Mouse (Mus musculus) lung, embryonic 14.5 days (tissue): ENCODE measurements around the gene Pcgf6. TPM values are rescaled to one million over a fixed set of nuclear protein-coding genes. Genes with fewer than 3 reads are reported as not detected.

ENCODE experiments used
- ATAC-seq: fragments of 200-750 bp; cut with Nextera tagmentation; 2 replicates; pipeline ENCODE4 v1.8.0; 2017; ENCODE audit warnings: mild to moderate bottlenecking, moderate TSS enrichment, moderate library complexity; ENCODE audit not compliant: insufficient read depth
- DNase-seq: peaks from one replicate; pipeline ENCODE4 v3.0.0-alpha.2; 2015
- H3K27ac ChIP-seq: fragments of 300-500 bp; sonication (generic); 2 replicates; pipeline ENCODE4 v1.5.1; 2014; ENCODE audit warnings: low read depth, mild to moderate bottlenecking, moderate library complexity
- H3K27me3 ChIP-seq: fragments of 300-500 bp; sonication (generic); 2 replicates; pipeline ENCODE4 v1.6.1; 2014; ENCODE audit warnings: low read length, control low read depth; ENCODE audit not compliant: insufficient read depth
- H3K36me3 ChIP-seq: fragments of 300-500 bp; sonication (generic); 2 replicates; pipeline ENCODE4 v1.6.1; 2014; ENCODE audit warnings: control low read depth; ENCODE audit not compliant: insufficient read depth
- H3K4me1 ChIP-seq: fragments of 300-500 bp; sonication (generic); 2 replicates; pipeline ENCODE4 v1.6.1; 2014; ENCODE audit warnings: antibody characterized with exemption, control low read depth; ENCODE audit not compliant: insufficient read depth
- H3K4me2 ChIP-seq: fragments of 300-500 bp; sonication (generic); 2 replicates; pipeline ENCODE4 v1.6.1; 2014; ENCODE audit warnings: mild to moderate bottlenecking
- H3K4me3 ChIP-seq: fragments of 300-500 bp; sonication (generic); 2 replicates; pipeline ENCODE4 v1.5.1; 2014; ENCODE audit warnings: low read depth, low read length
- H3K9ac ChIP-seq: fragments of 300-500 bp; sonication (generic); 2 replicates; pipeline ENCODE4 v1.6.1; 2014
- H3K9me3 ChIP-seq: fragments of 300-500 bp; sonication (generic); 2 replicates; pipeline ENCODE4 v1.6.1; 2016; ENCODE audit warnings: low read depth, low read length, control low read depth
- CTCF ChIP-seq: IDR thresholded peaks from 2 replicates; pipeline ENCODE4 v1.5.1; 2016; ENCODE audit warnings: antibody characterized with exemption, low read depth
- WGBS: fragments of 180-500 bp; shearing (Covaris S2); extraction: QIAGEN DNeasy Blood & Tissue Kit; methylation state at CpG from one replicate; pipeline ENCODE4 v1.1.7; 2014; 5-methylcytosine and 5-hydroxymethylcytosine counted together
- polyA plus RNA-seq: library from polyadenylated mRNA; unstranded; fragments of >200 nt; fragmentation: Nextera tagmentation; extraction: Ambion mirVana; gene quantifications from 2 replicates; pipeline ENCODE4 v1.2.1, GENCODE M21; 2014

Gene Pcgf6
- polyA plus RNA-seq, 1 experiment from 2014 or later: 26.7 TPM

DNA sequence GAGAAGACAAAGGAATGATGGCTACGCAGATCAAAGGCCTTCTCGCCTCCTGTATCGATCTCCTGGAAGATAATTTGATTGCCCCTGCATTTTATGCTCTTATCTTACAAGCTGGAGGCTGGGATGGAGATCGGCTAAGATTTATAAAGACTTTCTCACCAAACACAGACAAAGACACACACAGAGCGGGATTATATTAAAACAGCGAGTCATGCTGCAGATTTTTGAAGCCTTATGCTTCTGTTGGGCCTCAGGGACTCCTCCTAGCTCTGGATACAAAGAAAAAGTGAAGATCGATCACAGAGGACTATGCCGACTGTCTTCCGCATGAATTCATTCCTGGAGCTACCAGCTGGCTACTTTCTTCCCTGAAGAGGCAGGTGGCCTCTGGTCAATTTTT, 20.9 kb downstream of the Pcgf6 start:
- Histone ChIP-seq H3K4me1 (peaks cover 4% of the 10 kb centered on the region; the same call in 1 of the 2 replicates), H3K36me3 (peaks cover 10% of the 10 kb centered on the region), H3K27ac (no peak overlapping the region), H3K4me2 (no peak overlapping the region), H3K9ac (no peak overlapping the region), H3K9me3 (no peaks in the 10 kb centered on the region), H3K27me3 (no peaks in the 10 kb centered on the region), H3K4me3 (no peak overlapping the region)
- DNase-seq (no peak), ATAC-seq (no peak)
- WGBS: 77% methylated on average over 9 of the region's 9 CpGs
- no peak for TF ChIP-seq CTCF

GRCm38 (mm10) chr19:47026513-47026912, 24.2 kb downstream of the Pcgf6 start:
- no peak for ATAC-seq
- H3K27ac ChIP-seq: no peak overlapping the region
- no peaks in the 10 kb centered on the region for H3K36me3 ChIP-seq
- no peak for DNase-seq
- 88% methylated on average over 4 of the region's 4 CpGs for WGBS
- H3K4me1 ChIP-seq: peaks cover 7% of the 10 kb centered on the region; the same call in 1 of the 2 replicates
- no peak overlapping the region for H3K4me2 ChIP-seq
- no peak for TF ChIP-seq CTCF
- H3K9me3 ChIP-seq: no peaks in the 10 kb centered on the region
- no peak overlapping the region for H3K4me3 ChIP-seq
- H3K9ac ChIP-seq: no peak overlapping the region
- H3K27me3 ChIP-seq: no peaks in the 10 kb centered on the region

GRCm38 (mm10) chr19:47024954-47025353, 25.8 kb downstream of the Pcgf6 start:
- Histone ChIP-seq H3K27ac (no peak overlapping the region), H3K36me3 (no peaks in the 10 kb centered on the region), H3K4me2 (no peak overlapping the region), H3K9me3 (no peaks in the 10 kb centered on the region), H3K4me3 (no peak overlapping the region), H3K4me1 (peaks cover 7% of the 10 kb centered on the region; the same call in 1 of the 2 replicates), H3K27me3 (no peaks in the 10 kb centered on the region), H3K9ac (no peak overlapping the region)
- TF ChIP-seq CTCF: no peak
- WGBS: 22% methylated on average over 10 of the region's 10 CpGs
- ATAC-seq: peak; percentile 86
- DNase-seq: peak; percentile 90

DNA sequence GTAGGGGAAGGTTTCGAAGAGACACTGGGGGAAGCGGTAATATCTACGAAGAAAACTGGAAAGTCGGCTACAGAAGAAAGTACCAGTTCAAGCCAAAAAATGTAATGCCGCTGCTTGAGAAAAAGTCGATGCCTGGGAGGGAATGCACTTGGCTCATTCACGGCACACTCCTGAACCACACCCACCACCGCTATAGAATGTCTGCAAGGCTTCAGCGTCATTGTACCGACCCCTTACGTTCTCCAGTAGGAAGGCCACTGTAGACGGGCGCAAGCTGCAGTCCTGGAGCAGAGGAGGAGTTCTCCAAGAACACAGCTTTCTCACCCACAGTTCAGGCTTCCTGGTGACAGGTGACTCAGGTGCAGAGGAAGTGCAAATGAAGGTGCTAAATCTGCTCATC, 27.2 kb downstream of the Pcgf6 start:
- H3K9me3 ChIP-seq: no peaks in the 10 kb centered on the region
- ATAC-seq: no peak
- TF ChIP-seq CTCF: no peak
- no peak for DNase-seq
- no peaks in the 10 kb centered on the region for H3K36me3 ChIP-seq
- WGBS: 79% methylated on average over 13 of the region's 13 CpGs
- no peaks in the 10 kb centered on the region for H3K27me3 ChIP-seq
- H3K4me3 ChIP-seq: no peak overlapping the region
- peaks cover 7% of the 10 kb centered on the region; the same call in 1 of the 2 replicates for H3K4me1 ChIP-seq
- no peak overlapping the region for H3K9ac ChIP-seq
- no peak overlapping the region for H3K4me2 ChIP-seq
- no peak overlapping the region for H3K27ac ChIP-seq

GRCm38 (mm10) chr19:47022709-47023108, 28.0 kb downstream of the Pcgf6 start:
- TF ChIP-seq CTCF: no peak
- Histone ChIP-seq H3K4me2 (no peak overlapping the region), H3K27me3 (0 out of 2 replicates have a peak, but pooled peaks cover 4% of the 10 kb centered on the region), H3K27ac (no peak overlapping the region), H3K36me3 (no peaks in the 10 kb centered on the region), H3K9me3 (no peaks in the 10 kb centered on the region), H3K9ac (no peak overlapping the region), H3K4me1 (peaks cover 7% of the 10 kb centered on the region; the same call in 1 of the 2 replicates), H3K4me3 (no peak overlapping the region)
- DNase-seq (no peak), ATAC-seq (no peak)
- 83% methylated on average over 4 of the region's 4 CpGs for WGBS

DNA sequence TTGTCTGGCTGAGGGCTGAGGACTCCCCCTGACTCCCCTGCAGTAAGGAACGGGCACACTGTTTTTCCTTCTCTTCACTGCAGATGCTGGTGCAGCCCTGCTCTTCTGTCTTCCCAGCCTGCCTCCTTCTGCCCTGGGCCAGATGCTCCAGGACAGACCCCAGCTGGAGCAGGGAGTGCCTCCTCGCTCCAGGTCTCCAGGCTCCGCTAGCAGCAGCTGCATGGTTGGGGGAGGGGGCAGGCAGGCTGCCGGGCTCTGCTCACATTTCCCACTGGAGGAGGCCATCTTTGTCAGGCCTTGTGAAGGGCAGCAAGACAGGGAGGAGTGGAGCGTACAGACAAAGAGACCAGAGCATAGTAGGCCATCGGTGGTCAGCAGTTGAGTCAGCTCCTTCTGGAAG, 31.4 kb downstream of the Pcgf6 start:
- Histone ChIP-seq H3K4me3 (no peak overlapping the region), H3K4me1 (peaks cover 4% of the 10 kb centered on the region; the same call in 1 of the 2 replicates), H3K9me3 (no peaks in the 10 kb centered on the region), H3K27me3 (peaks cover 24% of the 10 kb centered on the region), H3K9ac (no peak overlapping the region), H3K36me3 (no peaks in the 10 kb centered on the region), H3K27ac (no peak overlapping the region), H3K4me2 (no peak overlapping the region)
- no peak for TF ChIP-seq CTCF
- ATAC-seq (no peak), DNase-seq (no peak)
- WGBS: 23% methylated on average over 6 of the region's 6 CpGs

DNA sequence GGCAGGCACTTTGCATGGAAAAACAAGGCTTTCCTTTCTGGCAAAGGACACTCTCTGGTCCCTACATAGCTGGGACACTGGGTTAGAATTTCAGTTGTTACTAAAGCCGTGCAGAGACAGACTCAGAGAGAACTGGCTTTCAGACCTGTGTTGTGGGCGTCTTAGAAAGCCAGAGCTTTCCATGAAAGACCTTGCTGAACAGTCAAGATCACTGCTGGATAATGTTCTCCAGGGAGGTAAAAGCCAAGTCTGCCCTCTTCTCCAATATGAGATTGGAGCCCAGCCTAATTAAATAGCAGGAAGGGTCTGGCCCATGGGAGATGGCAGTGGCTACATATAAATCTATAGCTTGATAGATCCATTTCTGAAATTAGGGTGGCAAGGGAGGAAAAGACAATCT, 32.4 kb downstream of the Pcgf6 start:
- 43% methylated on average over 2 of the region's 2 CpGs for WGBS
- Histone ChIP-seq H3K36me3 (no peaks in the 10 kb centered on the region), H3K4me2 (no peak overlapping the region), H3K4me1 (peaks cover 4% of the 10 kb centered on the region; the same call in 1 of the 2 replicates), H3K27ac (no peak overlapping the region), H3K9ac (no peak overlapping the region), H3K4me3 (no peak overlapping the region), H3K27me3 (peaks cover 34% of the 10 kb centered on the region), H3K9me3 (no peaks in the 10 kb centered on the region)
- no peak for DNase-seq
- no peak for TF ChIP-seq CTCF
- no peak for ATAC-seq

DNA sequence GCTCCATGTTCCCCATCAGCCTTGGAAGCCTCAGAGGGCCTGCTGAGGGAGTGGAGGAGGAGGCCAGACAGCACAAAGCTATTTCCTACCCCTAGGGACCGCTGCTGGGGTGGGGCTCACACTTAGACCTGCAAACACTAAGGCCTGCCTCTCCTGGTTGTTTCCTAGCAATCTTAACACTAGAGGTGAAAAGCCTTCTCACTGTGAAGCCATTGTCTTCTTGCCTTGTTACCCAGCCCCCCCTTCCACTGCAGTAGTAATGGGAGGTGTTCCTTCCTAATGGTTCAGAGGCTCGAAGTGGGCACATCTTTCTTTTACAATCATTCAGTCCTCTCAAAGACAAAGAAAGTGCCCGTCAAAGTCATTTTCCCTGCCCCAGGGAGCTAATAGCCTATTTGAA, 32.9 kb downstream of the Pcgf6 start:
- no peaks in the 10 kb centered on the region for H3K36me3 ChIP-seq
- 11% methylated on average over 3 of the region's 3 CpGs for WGBS

More for the DNA sequence above, 32.9 kb downstream of the Pcgf6 start:
- Histone ChIP-seq H3K27me3 (peaks cover 39% of the 10 kb centered on the region), H3K4me2 (no peak overlapping the region), H3K27ac (no peak overlapping the region), H3K4me1 (peaks cover 4% of the 10 kb centered on the region; the same call in 1 of the 2 replicates), H3K4me3 (no peak overlapping the region), H3K9me3 (no peaks in the 10 kb centered on the region), H3K9ac (no peak overlapping the region)
- no peak for TF ChIP-seq CTCF
- DNase-seq (no peak), ATAC-seq (no peak)
